Mouse (Mus musculus) layer of hippocampus, adult 11-12 months (tissue): ENCODE measurements around the gene Rdh7.
"Not testable (repeated sequence)": the region's sequence is repeated elsewhere in the genome, so short reads cannot be mapped to it uniquely, and the experiment has no call there.

Experiments
- DNase-seq: peaks from one replicate; pipeline ENCODE4 v3.0.0; 2022; ENCODE audit warnings: low spot score

The Rdh7 gene

GRCm38 (mm10) chr10:127888605-127889004 is at the start of gene Rdh7:
Gene Rdh7 (minus strand): TSS chr10:127888817.
- no peak for DNase-seq

GRCm38 (mm10) chr10:127937428-127938010 is 48.9 kb upstream of the Rdh7 start:
- DNase-seq = peak; percentile 65

GRCm38 (mm10) chr10:127936747-127937409 is 48.3 kb upstream of the Rdh7 start:
- no peak for DNase-seq

GRCm38 (mm10) chr10:127936271-127936670 is 47.7 kb upstream of the Rdh7 start:
- DNase-seq = no peak

GRCm38 (mm10) chr10:127932290-127932926 is 43.8 kb upstream of the Rdh7 start:
- DNase-seq = no peak

GRCm38 (mm10) chr10:127927737-127928136 is 39.1 kb upstream of the Rdh7 start:
- no peak for DNase-seq

GRCm38 (mm10) chr10:127924597-127925378 is 36.2 kb upstream of the Rdh7 start:
- peak; percentile 70 for DNase-seq

- DNase-seq = no peak
Observed at GRCm38 (mm10) chr10:127923024-127923423, 34.4 kb upstream of the Rdh7 start.

GRCm38 (mm10) chr10:127922241-127922640 is 33.6 kb upstream of the Rdh7 start:
- DNase-seq = no peak

- no peak for DNase-seq
Observed at GRCm38 (mm10) chr10:127917651-127918050, 29.0 kb upstream of the Rdh7 start.

- DNase-seq = not testable (repeated sequence)
Observed at GRCm38 (mm10) chr10:127917183-127917582, 28.6 kb upstream of the Rdh7 start.

- no peak for DNase-seq
Observed at GRCm38 (mm10) chr10:127915578-127915977, 27.0 kb upstream of the Rdh7 start.

- no peak for DNase-seq
Observed at GRCm38 (mm10) chr10:127907386-127907951, 18.9 kb upstream of the Rdh7 start.

- no peak for DNase-seq
Observed at GRCm38 (mm10) chr10:127906138-127906537, 17.5 kb upstream of the Rdh7 start.

GRCm38 (mm10) chr10:127904718-127905446 is 16.3 kb upstream of the Rdh7 start:
- DNase-seq = peak; percentile 7

- no peak for DNase-seq
Observed at GRCm38 (mm10) chr10:127903116-127903515, 14.5 kb upstream of the Rdh7 start.

GRCm38 (mm10) chr10:127901751-127902150 is 13.1 kb upstream of the Rdh7 start:
- DNase-seq = no peak

- no peak for DNase-seq
Observed at GRCm38 (mm10) chr10:127899783-127900182, 11.2 kb upstream of the Rdh7 start.

- DNase-seq = no peak
Observed at GRCm38 (mm10) chr10:127898218-127898617, 9.6 kb upstream of the Rdh7 start, which contains the start of gene Sdr9c7. Gene Sdr9c7 (plus strand): TSS chr10:127898518.

GRCm38 (mm10) chr10:127897506-127897905 is 8.9 kb upstream of the Rdh7 start:
- no peak for DNase-seq

GRCm38 (mm10) chr10:127896705-127897104 is 8.1 kb upstream of the Rdh7 start:
- no peak for DNase-seq
